Mouse (Mus musculus) stomach, postnatal 0 days (tissue): ENCODE results near the gene Itpr3. TPM values are rescaled to one million over a fixed set of nuclear protein-coding genes. Genes with fewer than 3 reads are reported as not detected.
A peak's percentile ranks its signal among the peaks of the same experiment; 100 is the strongest.

Source experiments
- ATAC-seq: fragments of 200-750 bp; cut with Nextera tagmentation; 2 replicates; pipeline ENCODE4 v1.8.0; 2017; ENCODE audit not compliant: low FRiP score, low TSS enrichment
- DNase-seq: peaks from one replicate; pipeline ENCODE4 v3.0.0-alpha.2; 2016; ENCODE audit warnings: low spot score
- H3K27ac ChIP-seq: fragments of 300-500 bp; sonication (generic); replicated peaks from 2 replicates; pipeline ENCODE4 v1.5.1; 2014; ENCODE audit warnings: mild to moderate bottlenecking, control low read depth
- H3K27me3 ChIP-seq: fragments of 300-500 bp; sonication (generic); 2 replicates; pipeline ENCODE4 v1.6.1; 2014; ENCODE audit warnings: low read length; ENCODE audit not compliant: control insufficient read depth, insufficient read depth
- H3K36me3 ChIP-seq: fragments of 300-500 bp; sonication (generic); 2 replicates; pipeline ENCODE4 v1.6.1; 2014; ENCODE audit warnings: low read length, mixed read lengths; ENCODE audit not compliant: control insufficient read depth, insufficient read depth
- H3K4me1 ChIP-seq: fragments of 300-500 bp; sonication (generic); replicated peaks from 2 replicates; pipeline ENCODE4 v1.6.1; 2014; ENCODE audit warnings: antibody characterized with exemption; ENCODE audit not compliant: control insufficient read depth, insufficient read depth
- H3K4me2 ChIP-seq: fragments of 300-500 bp; sonication (generic); replicated peaks from 2 replicates; pipeline ENCODE4 v1.6.1; 2014; ENCODE audit warnings: low read depth, mild to moderate bottlenecking, control low read depth, moderate library complexity
- H3K4me3 ChIP-seq: fragments of 300-500 bp; sonication (generic); 2 replicates; pipeline ENCODE4 v1.5.1; 2014; ENCODE audit warnings: low read depth, low read length, control low read depth
- H3K9ac ChIP-seq: fragments of 300-500 bp; sonication (generic); 2 replicates; pipeline ENCODE4 v1.6.1; 2014; ENCODE audit warnings: mild to moderate bottlenecking, low read length, control low read depth, mixed read lengths
- H3K9me3 ChIP-seq: fragments of 300-500 bp; sonication (generic); 2 replicates; pipeline ENCODE4 v1.6.1; 2016; ENCODE audit warnings: low read length; ENCODE audit not compliant: control insufficient read depth
- CTCF ChIP-seq: IDR thresholded peaks from 2 replicates; pipeline ENCODE4 v1.5.1; 2016; ENCODE audit warnings: antibody characterized with exemption, low read depth, mild to moderate bottlenecking, moderate library complexity
- EP300 ChIP-seq: optimal IDR thresholded peaks from 2 replicates; pipeline ENCODE3; 2016; ENCODE audit warnings: antibody characterized with exemption
- WGBS: fragments of 180-500 bp; shearing (Covaris S2); extraction: QIAGEN DNeasy Blood & Tissue Kit; methylation state at CpG from one replicate; pipeline ENCODE4 v1.1.7; 2014; 5-methylcytosine and 5-hydroxymethylcytosine counted together
- polyA plus RNA-seq: library from polyadenylated mRNA; unstranded; fragments of >200 nt; fragmentation: Nextera tagmentation; extraction: Ambion mirVana; gene quantifications from 2 replicates; pipeline ENCODE4 v1.2.1, GENCODE M21; 2015

Itpr3 gene
- polyA plus RNA-seq, 1 experiment from 2014 or later = 5.9 TPM

DNA sequence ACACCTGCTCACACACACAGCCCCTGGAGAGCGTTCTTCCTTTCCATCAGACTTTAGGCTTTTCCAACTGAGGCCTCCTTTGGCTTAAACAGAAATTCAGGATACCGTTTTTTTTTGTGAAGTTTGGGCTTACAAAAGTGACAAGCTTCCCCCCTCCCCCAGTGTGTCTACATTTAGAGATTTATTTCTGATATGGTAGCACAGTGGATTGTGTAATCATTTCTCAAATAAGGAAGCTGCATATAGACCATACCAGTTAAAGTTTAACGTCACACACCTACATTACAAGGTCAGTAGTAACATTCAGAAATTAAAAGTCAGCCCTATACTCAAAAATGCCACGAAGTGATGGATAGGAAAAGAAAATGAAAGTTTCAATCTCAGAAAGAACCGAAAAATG, 24.8 kb downstream of the Itpr3 start:
- no peaks in the 10 kb centered on the region for H3K36me3 ChIP-seq
- no peak overlapping the region for H3K4me2 ChIP-seq
- no peak overlapping the region for H3K9ac ChIP-seq
- WGBS = 55% methylated on average over 5 of the region's 5 CpGs
- H3K27me3 ChIP-seq = no peaks in the 10 kb centered on the region
- H3K4me1 ChIP-seq = no peaks in the 10 kb centered on the region
- H3K9me3 ChIP-seq = no peaks in the 10 kb centered on the region
- TF ChIP-seq EP300 (no peak), CTCF (no peak)
- DNase-seq (no peak), ATAC-seq (no peak)
- H3K27ac ChIP-seq = no peak overlapping the region
- no peak overlapping the region for H3K4me3 ChIP-seq

- no peak for ATAC-seq
- no peak overlapping the region for H3K27ac ChIP-seq
- TF ChIP-seq CTCF = no peak
- TF ChIP-seq EP300 = no peak
Measured at GRCm38 (mm10) chr17:27082796-27083195, 25.7 kb downstream of the Itpr3 start.

GRCm38 (mm10) chr17:27083601-27084000, 26.5 kb downstream of the Itpr3 start:
- WGBS = 58% methylated on average over 9 of the region's 9 CpGs
- TF ChIP-seq EP300 = no peak
- TF ChIP-seq CTCF = no peak
- no peaks in the 10 kb centered on the region for H3K9me3 ChIP-seq
- peak; percentile 87 for ATAC-seq
- no peak overlapping the region for H3K4me2 ChIP-seq
- H3K27ac ChIP-seq = 0 out of 2 replicates have a peak overlapping the region, but pooled peaks have one; percentile 13
- H3K4me3 ChIP-seq = no peak overlapping the region
- peak; percentile 57 for DNase-seq
- no peaks in the 10 kb centered on the region for H3K36me3 ChIP-seq
- no peaks in the 10 kb centered on the region for H3K27me3 ChIP-seq
- no peak overlapping the region for H3K9ac ChIP-seq
- no peaks in the 10 kb centered on the region for H3K4me1 ChIP-seq

More at GRCm38 (mm10) chr17:27082796-27083195, 25.7 kb downstream of the Itpr3 start:
- H3K9me3 ChIP-seq = no peaks in the 10 kb centered on the region
- no peak overlapping the region for H3K4me3 ChIP-seq
- H3K36me3 ChIP-seq = no peaks in the 10 kb centered on the region
- no peaks in the 10 kb centered on the region for H3K4me1 ChIP-seq
- DNase-seq = no peak
- no peaks in the 10 kb centered on the region for H3K27me3 ChIP-seq
- WGBS = 46% methylated on average over 8 of the region's 8 CpGs
- H3K9ac ChIP-seq = no peak overlapping the region
- H3K4me2 ChIP-seq = no peak overlapping the region

- Histone ChIP-seq H3K27ac (no peak overlapping the region), H3K4me2 (no peak overlapping the region), H3K36me3 (no peaks in the 10 kb centered on the region), H3K9ac (no peak overlapping the region), H3K4me3 (no peak overlapping the region), H3K4me1 (no peaks in the 10 kb centered on the region), H3K9me3 (no peaks in the 10 kb centered on the region), H3K27me3 (no peaks in the 10 kb centered on the region)
- TF ChIP-seq EP300 (no peak), CTCF (peak; percentile 84)
- DNase-seq = peak; percentile 83
- no peak for ATAC-seq
- WGBS = 70% methylated on average over 2 of the region's 2 CpGs
Measured at GRCm38 (mm10) chr17:27085676-27086075, 28.6 kb downstream of the Itpr3 start.

DNA sequence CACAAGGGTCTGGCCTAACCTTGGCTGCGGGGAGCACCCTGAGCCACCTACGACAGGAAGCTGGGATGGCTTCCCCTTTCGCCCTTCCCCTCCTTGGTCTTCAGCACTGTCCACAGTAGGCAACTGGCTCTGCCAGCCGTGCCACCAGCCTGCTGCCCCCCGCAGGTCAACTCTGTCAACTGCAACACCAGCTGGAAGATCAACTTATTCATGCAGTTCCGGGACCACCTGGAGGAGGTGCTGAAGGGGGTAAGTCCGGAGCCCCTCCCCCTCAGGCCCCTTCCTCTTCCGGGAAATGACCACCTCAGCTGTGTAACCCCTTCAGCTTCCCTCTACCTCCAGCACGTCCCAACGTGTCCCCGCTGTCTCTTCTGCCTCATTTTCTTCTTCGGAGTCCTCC, 30.3 kb downstream of the Itpr3 start:
- DNase-seq = peak; percentile 59
- no peaks in the 10 kb centered on the region; the same call in 1 of the 2 replicates for H3K36me3 ChIP-seq
- H3K4me3 ChIP-seq = no peak overlapping the region
- no peaks in the 10 kb centered on the region for H3K27me3 ChIP-seq
- H3K27ac ChIP-seq = no peak overlapping the region
- 43% methylated on average over 12 of the region's 12 CpGs for WGBS
- no peaks in the 10 kb centered on the region for H3K9me3 ChIP-seq
- ATAC-seq = no peak
- H3K4me2 ChIP-seq = no peak overlapping the region
- H3K9ac ChIP-seq = no peak overlapping the region
- H3K4me1 ChIP-seq = no peaks in the 10 kb centered on the region
- TF ChIP-seq EP300 (no peak), CTCF (peak; percentile 64)

- ATAC-seq (no peak), DNase-seq (no peak)
- TF ChIP-seq CTCF (no peak), EP300 (no peak)
- H3K4me1 ChIP-seq = no peaks in the 10 kb centered on the region
- no peak overlapping the region for H3K4me3 ChIP-seq
- H3K27me3 ChIP-seq = no peaks in the 10 kb centered on the region
- H3K9ac ChIP-seq = no peak overlapping the region
- H3K9me3 ChIP-seq = no peaks in the 10 kb centered on the region
- 66% methylated on average over 9 of the region's 9 CpGs for WGBS
- no peaks in the 10 kb centered on the region; the same call in 1 of the 2 replicates for H3K36me3 ChIP-seq
- no peak overlapping the region for H3K4me2 ChIP-seq
- H3K27ac ChIP-seq = no peak overlapping the region
Measured at GRCm38 (mm10) chr17:27090068-27090467, 33.0 kb downstream of the Itpr3 start.
